Mouse (Mus musculus): ENCODE results near the gene Slc39a11. TPM values are rescaled to one million over a fixed set of nuclear protein-coding genes. Genes with fewer than 3 reads are reported as not detected.

Gene Slc39a11
- polyA plus RNA-seq, 1 experiment from 2014 or later = 38.5 TPM

GRCm38 (mm10) chr11:113452861-113453568 lies 196.9 kb downstream of the Slc39a11 start:
- peak; percentile 62; the same call in 1 of the 2 replicates for ATAC-seq
- no peak overlapping the region for H3K9ac ChIP-seq (ENCODE audit: low read depth, low read length)
- peaks cover 4% of the 10 kb centered on the region; the same call in 1 of the 2 replicates for H3K9me3 ChIP-seq (replicated peaks; ENCODE audit: control insufficient read depth, low read length, poor library complexity, severe bottlenecking)
- H3K27ac ChIP-seq (ENCODE audit: low read length) = peak overlapping the region; percentile 10; the same call in 1 of the 2 replicates
- H3K27me3 ChIP-seq (ENCODE audit: control insufficient read depth, insufficient read depth, low read depth, low read length) = no peaks in the 10 kb centered on the region
- H3K4me3 ChIP-seq (ENCODE audit: low read depth, low read length) = no peak overlapping the region
- H3K4me2 ChIP-seq (ENCODE audit: low read length) = no peak overlapping the region
- H3K4me1 ChIP-seq (ENCODE audit: control insufficient read depth, insufficient read depth, low read length) = peaks cover 14% of the 10 kb centered on the region
- H3K36me3 ChIP-seq (ENCODE audit: control insufficient read depth, insufficient read depth, low read length) = no peaks in the 10 kb centered on the region
- 33% methylated on average over 16 of the region's 16 CpGs for WGBS

DNA sequence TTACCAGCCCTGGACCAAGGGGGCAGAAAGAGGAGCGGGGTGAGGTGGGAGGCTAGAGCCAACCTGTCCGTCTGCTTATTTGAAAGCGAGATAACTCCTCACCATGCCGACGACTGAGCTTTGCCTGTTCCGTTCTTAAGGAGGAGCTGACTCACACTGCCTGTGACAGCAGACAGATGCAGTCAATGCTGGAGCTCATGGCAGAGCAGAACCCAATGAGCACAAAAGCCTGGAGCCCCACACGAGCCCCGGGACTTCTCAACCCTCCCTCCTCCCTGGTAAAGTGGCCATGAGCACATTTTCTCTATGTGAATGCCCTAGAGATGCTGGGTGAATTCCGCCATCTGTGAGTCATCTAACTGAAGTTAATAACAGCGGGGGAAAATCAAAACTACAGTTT lies 198.6 kb downstream of the Slc39a11 start:
- Histone ChIP-seq H3K27me3 (ENCODE audit: control insufficient read depth, insufficient read depth, low read depth, low read length) (no peaks in the 10 kb centered on the region), H3K4me3 (ENCODE audit: low read depth, low read length) (no peak overlapping the region), H3K9ac (ENCODE audit: low read depth, low read length) (no peak overlapping the region), H3K9me3 (replicated peaks; ENCODE audit: control insufficient read depth, low read length, poor library complexity, severe bottlenecking) (peaks cover 7% of the 10 kb centered on the region; the same call in 1 of the 2 replicates), H3K4me2 (ENCODE audit: low read length) (no peak overlapping the region), H3K27ac (ENCODE audit: low read length) (no peak overlapping the region), H3K36me3 (ENCODE audit: control insufficient read depth, insufficient read depth, low read length) (no peaks in the 10 kb centered on the region), H3K4me1 (ENCODE audit: control insufficient read depth, insufficient read depth, low read length) (peaks cover 14% of the 10 kb centered on the region)
- 76% methylated on average over 10 of the region's 10 CpGs for WGBS
- ATAC-seq = no peak

DNA sequence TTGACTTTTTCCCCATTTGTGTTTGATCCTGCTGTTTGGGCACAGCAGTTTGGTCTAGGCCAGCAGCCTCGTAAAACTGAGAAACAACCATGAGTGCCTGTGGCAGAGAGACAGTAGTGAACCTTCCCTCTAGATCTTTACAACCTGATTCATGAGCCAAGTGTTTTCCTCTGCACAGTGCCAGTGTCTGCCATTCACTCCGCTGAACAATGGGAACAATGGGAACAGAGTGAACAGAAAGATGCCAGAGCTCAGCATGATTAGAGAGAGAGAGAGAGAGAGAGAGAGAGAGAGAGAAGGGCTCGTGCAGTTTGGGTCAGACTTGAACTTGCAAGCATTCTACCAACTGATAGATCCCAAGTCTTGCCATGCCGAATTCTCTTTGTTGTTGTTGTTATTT lies 199.2 kb downstream of the Slc39a11 start:
- H3K27me3 ChIP-seq (ENCODE audit: control insufficient read depth, insufficient read depth, low read depth, low read length) = no peaks in the 10 kb centered on the region
- no peaks in the 10 kb centered on the region for H3K36me3 ChIP-seq (ENCODE audit: control insufficient read depth, insufficient read depth, low read length)
- no peak overlapping the region for H3K9ac ChIP-seq (ENCODE audit: low read depth, low read length)
- 48% methylated on average over 4 of the region's 4 CpGs for WGBS
- H3K4me3 ChIP-seq (ENCODE audit: low read depth, low read length) = no peak overlapping the region
- ATAC-seq = no peak
- H3K27ac ChIP-seq (ENCODE audit: low read length) = no peak overlapping the region
- H3K9me3 ChIP-seq (replicated peaks; ENCODE audit: control insufficient read depth, low read length, poor library complexity, severe bottlenecking) = peaks cover 7% of the 10 kb centered on the region; the same call in 1 of the 2 replicates
- no peak overlapping the region for H3K4me2 ChIP-seq (ENCODE audit: low read length)
- H3K4me1 ChIP-seq (ENCODE audit: control insufficient read depth, insufficient read depth, low read length) = peaks cover 14% of the 10 kb centered on the region

DNA sequence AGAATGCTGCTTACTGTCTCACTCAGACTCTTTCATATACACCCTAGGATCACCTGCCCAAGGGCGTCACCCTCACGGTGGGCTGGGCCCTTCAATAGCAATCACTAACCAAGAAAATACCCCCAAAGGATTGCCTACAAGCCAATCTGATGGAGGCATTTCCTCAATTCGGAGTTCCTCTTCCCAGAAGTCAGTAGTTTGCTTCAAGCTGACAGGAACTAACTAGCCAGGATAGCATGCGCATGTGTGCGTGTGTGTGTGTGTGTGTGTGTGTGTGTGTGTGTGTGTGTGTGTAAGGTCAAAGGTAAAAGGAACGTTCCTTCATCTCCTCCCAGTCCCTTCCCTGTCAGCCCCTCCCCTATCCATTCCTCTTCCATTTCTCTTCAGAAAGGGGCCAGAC lies 199.9 kb downstream of the Slc39a11 start:
- Histone ChIP-seq H3K36me3 (ENCODE audit: control insufficient read depth, insufficient read depth, low read length) (no peaks in the 10 kb centered on the region), H3K9ac (ENCODE audit: low read depth, low read length) (no peak overlapping the region), H3K9me3 (replicated peaks; ENCODE audit: control insufficient read depth, low read length, poor library complexity, severe bottlenecking) (peaks cover 7% of the 10 kb centered on the region; the same call in 1 of the 2 replicates), H3K4me2 (ENCODE audit: low read length) (no peak overlapping the region), H3K27me3 (ENCODE audit: control insufficient read depth, insufficient read depth, low read depth, low read length) (no peaks in the 10 kb centered on the region), H3K4me1 (ENCODE audit: control insufficient read depth, insufficient read depth, low read length) (peaks cover 14% of the 10 kb centered on the region), H3K27ac (ENCODE audit: low read length) (no peak overlapping the region), H3K4me3 (ENCODE audit: low read depth, low read length) (no peak overlapping the region)
- ATAC-seq = no peak
- 81% methylated on average over 6 of the region's 6 CpGs for WGBS

DNA sequence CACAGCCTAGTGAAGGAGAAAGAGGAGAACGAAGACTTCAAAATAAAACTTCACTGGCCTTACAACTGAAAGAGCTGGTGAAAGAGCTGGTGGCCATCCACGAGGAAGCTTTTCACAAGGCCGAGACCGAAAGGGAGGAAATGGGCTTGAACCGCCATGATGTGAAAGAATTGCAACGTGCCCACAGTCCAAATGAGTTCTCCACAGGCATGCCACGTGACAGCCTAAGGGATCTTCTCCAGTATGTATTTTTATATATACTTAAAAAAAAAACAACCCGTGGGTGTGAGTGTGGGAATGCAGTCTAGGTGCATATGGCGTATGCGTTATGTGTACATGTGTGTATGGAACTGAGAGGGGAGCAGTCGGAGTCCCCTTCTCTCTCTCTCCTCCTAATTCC lies 207.8 kb downstream of the Slc39a11 start:
- Histone ChIP-seq H3K9me3 (replicated peaks; ENCODE audit: control insufficient read depth, low read length, poor library complexity, severe bottlenecking) (peaks cover 6% of the 10 kb centered on the region), H3K4me1 (ENCODE audit: control insufficient read depth, insufficient read depth, low read length) (peaks cover 7% of the 10 kb centered on the region), H3K9ac (ENCODE audit: low read depth, low read length) (no peak overlapping the region), H3K4me2 (ENCODE audit: low read length) (no peak overlapping the region), H3K4me3 (ENCODE audit: low read depth, low read length) (no peak overlapping the region), H3K27ac (ENCODE audit: low read length) (no peak overlapping the region), H3K27me3 (ENCODE audit: control insufficient read depth, insufficient read depth, low read depth, low read length) (no peaks in the 10 kb centered on the region), H3K36me3 (ENCODE audit: control insufficient read depth, insufficient read depth, low read length) (no peaks in the 10 kb centered on the region)
- WGBS = 94% methylated on average over 11 of the region's 11 CpGs
- ATAC-seq = no peak

DNA sequence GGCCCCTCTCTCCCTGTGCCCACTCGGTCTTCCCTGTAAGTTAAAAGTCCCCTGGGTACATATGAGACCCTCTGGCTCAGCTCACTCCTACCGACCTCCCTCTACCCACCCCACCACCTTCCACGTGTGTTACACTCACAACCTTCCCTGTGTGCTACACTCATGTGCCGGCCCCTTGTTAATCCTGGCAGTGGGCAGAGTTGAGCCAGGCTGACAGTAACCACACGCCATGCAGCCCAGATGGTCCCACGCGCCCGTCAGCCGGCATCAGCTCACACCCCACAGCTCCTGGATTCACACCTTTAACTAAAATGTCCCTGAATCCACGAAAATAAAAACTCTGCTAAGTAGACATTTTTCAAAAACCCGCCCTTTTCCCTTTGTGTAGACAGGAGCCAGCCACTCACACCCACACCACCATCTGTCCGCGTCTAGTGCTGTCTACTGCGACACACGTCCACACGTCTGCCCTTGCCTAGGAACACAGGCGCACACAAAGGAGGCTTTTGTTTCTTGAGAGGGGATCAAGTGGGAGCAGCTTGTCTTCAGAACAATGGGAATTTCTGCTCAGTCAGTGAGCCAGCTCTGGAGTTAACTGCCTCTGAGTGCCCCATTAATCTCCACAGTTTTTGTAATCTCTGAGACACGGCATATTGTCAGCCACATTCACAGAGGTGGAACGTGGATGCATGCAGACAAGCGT lies 210.4 kb downstream of the Slc39a11 start:
- Histone ChIP-seq H3K27me3 (ENCODE audit: control insufficient read depth, insufficient read depth, low read depth, low read length) (no peaks in the 10 kb centered on the region), H3K9me3 (replicated peaks; ENCODE audit: control insufficient read depth, low read length, poor library complexity, severe bottlenecking) (peaks cover 3% of the 10 kb centered on the region; the same call in 1 of the 2 replicates), H3K36me3 (ENCODE audit: control insufficient read depth, insufficient read depth, low read length) (no peaks in the 10 kb centered on the region), H3K27ac (ENCODE audit: low read length) (peak overlapping the region; percentile 64), H3K4me1 (ENCODE audit: control insufficient read depth, insufficient read depth, low read length) (peaks cover 7% of the 10 kb centered on the region), H3K9ac (ENCODE audit: low read depth, low read length) (peak overlapping the region; percentile 56; the same call in 1 of the 2 replicates), H3K4me3 (ENCODE audit: low read depth, low read length) (no peak overlapping the region), H3K4me2 (ENCODE audit: low read length) (no peak overlapping the region)
- WGBS = 12% methylated on average over 20 of the region's 20 CpGs
- ATAC-seq = peak; percentile 64

- H3K27ac ChIP-seq (ENCODE audit: low read length) = peak overlapping the region; percentile 64
- H3K4me2 ChIP-seq (ENCODE audit: low read length) = no peak overlapping the region
- H3K36me3 ChIP-seq (ENCODE audit: control insufficient read depth, insufficient read depth, low read length) = no peaks in the 10 kb centered on the region
- WGBS = 65% methylated on average over 5 of the region's 5 CpGs
- ATAC-seq = 0 out of 2 replicates have a peak, but pooled peaks have one; percentile 12
- H3K9ac ChIP-seq (ENCODE audit: low read depth, low read length) = no peak overlapping the region
- peaks cover 3% of the 10 kb centered on the region; the same call in 1 of the 2 replicates for H3K9me3 ChIP-seq (replicated peaks; ENCODE audit: control insufficient read depth, low read length, poor library complexity, severe bottlenecking)
- no peak overlapping the region for H3K4me3 ChIP-seq (ENCODE audit: low read depth, low read length)
- H3K4me1 ChIP-seq (ENCODE audit: control insufficient read depth, insufficient read depth, low read length) = peaks cover 7% of the 10 kb centered on the region
- H3K27me3 ChIP-seq (ENCODE audit: control insufficient read depth, insufficient read depth, low read depth, low read length) = no peaks in the 10 kb centered on the region
These were observed 211.0 kb downstream of the Slc39a11 start for GRCm38 (mm10) chr11:113438915-113439314.

DNA sequence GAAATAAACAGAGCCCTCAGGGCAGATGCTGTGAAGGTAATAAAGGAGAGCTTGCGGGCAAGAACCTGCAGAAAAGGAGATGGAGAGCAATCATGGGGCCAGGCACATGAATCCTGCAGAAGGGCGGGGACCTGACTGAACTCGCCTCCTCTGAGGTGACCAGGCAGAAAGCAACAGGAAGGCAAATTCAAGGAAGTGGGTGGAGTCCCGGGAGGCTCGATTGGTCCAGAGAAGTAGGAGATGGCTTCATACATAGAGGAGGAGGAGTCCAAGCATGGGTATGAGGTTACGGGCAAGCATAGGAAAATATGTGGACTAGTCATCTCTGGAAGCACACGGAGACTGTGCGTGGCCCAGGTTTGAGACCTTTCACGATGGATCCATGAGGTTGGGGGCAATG lies 212.5 kb downstream of the Slc39a11 start:
- H3K27me3 ChIP-seq (ENCODE audit: control insufficient read depth, insufficient read depth, low read depth, low read length) = no peaks in the 10 kb centered on the region; the same call in 1 of the 2 replicates

GRCm38 (mm10) chr11:113436299-113436698 lies 213.6 kb downstream of the Slc39a11 start:
- WGBS = 91% methylated on average over 6 of the region's 6 CpGs
- peaks cover 3% of the 10 kb centered on the region; the same call in 1 of the 2 replicates for H3K9me3 ChIP-seq (replicated peaks; ENCODE audit: control insufficient read depth, low read length, poor library complexity, severe bottlenecking)
- no peaks in the 10 kb centered on the region for H3K36me3 ChIP-seq (ENCODE audit: control insufficient read depth, insufficient read depth, low read length)
- no peak overlapping the region for H3K27ac ChIP-seq (ENCODE audit: low read length)
- H3K4me2 ChIP-seq (ENCODE audit: low read length) = no peak overlapping the region
- no peak overlapping the region for H3K4me3 ChIP-seq (ENCODE audit: low read depth, low read length)
- ATAC-seq = no peak
- no peaks in the 10 kb centered on the region; the same call in 1 of the 2 replicates for H3K27me3 ChIP-seq (ENCODE audit: control insufficient read depth, insufficient read depth, low read depth, low read length)
- H3K9ac ChIP-seq (ENCODE audit: low read depth, low read length) = no peak overlapping the region
- peaks cover 7% of the 10 kb centered on the region for H3K4me1 ChIP-seq (ENCODE audit: control insufficient read depth, insufficient read depth, low read length)

More for the DNA sequence above, 212.5 kb downstream of the Slc39a11 start:
- no peak overlapping the region for H3K9ac ChIP-seq (ENCODE audit: low read depth, low read length)
- H3K4me2 ChIP-seq (ENCODE audit: low read length) = no peak overlapping the region
- peaks cover 3% of the 10 kb centered on the region; the same call in 1 of the 2 replicates for H3K9me3 ChIP-seq (replicated peaks; ENCODE audit: control insufficient read depth, low read length, poor library complexity, severe bottlenecking)
- H3K4me1 ChIP-seq (ENCODE audit: control insufficient read depth, insufficient read depth, low read length) = peaks cover 7% of the 10 kb centered on the region
- 87% methylated on average over 9 of the region's 9 CpGs for WGBS
- H3K27ac ChIP-seq (ENCODE audit: low read length) = no peak overlapping the region
- no peaks in the 10 kb centered on the region for H3K36me3 ChIP-seq (ENCODE audit: control insufficient read depth, insufficient read depth, low read length)
- H3K4me3 ChIP-seq (ENCODE audit: low read depth, low read length) = no peak overlapping the region
- no peak for ATAC-seq

Measured in midbrain, embryonic 16.5 days (tissue).